Comparison of ENCODE assay signal across 8 mouse cellular contexts in genomic region chr1:87852892-87853600, GRCm38 (mm10). TPM values are rescaled to one million over a fixed set of nuclear protein-coding genes. Genes with fewer than 3 reads are reported as not detected.
DNase-seq lines count a peak whose midpoint lies in the region; ATAC-seq and TF ChIP-seq lines count a peak whose summit lies in the region.

Gene Dgkd, plus strand, starts transcription at chr1:87853287.

- dilution Hi-C loops in CH12.LX (cut with MboI; ENCODE audit: extremely low pct_ligation_motif_present, extremely low pct_unique_long_range_greater_than_20kb, low sequenced_read_pairs) = no loop called here

- peak within 1 kb of the TSS; percentile 85 to 99 (median 96) for H3K4me3 ChIP-seq in CH12.LX (replicated peaks in 1 of 3; ENCODE audit: low read depth in 2 of 3, low read length in 2 of 3, poor library complexity in 1 of 3)
- peak within 1 kb of the TSS; percentile 90 for H3K4me3 ChIP-seq in embryonic fibroblast, embryonic 13.5 days (ENCODE audit: insufficient read depth, low read length)
- peak within 1 kb of the TSS; percentile 100 for H3K4me3 ChIP-seq in heart, embryonic 12.5 days
- H3K4me3 ChIP-seq in kidney, embryonic 16.5 days (ENCODE audit: low read length) = peak within 1 kb of the TSS; percentile 89
- H3K4me3 ChIP-seq in liver, embryonic 13.5 days (replicated peaks) = peak within 1 kb of the TSS; percentile 97
- H3K4me3 ChIP-seq in stomach, embryonic 14.5 days (ENCODE audit: low read depth, low read length) = peak within 1 kb of the TSS; percentile 92

- H3K4me2 ChIP-seq in CH12.LX (ENCODE audit: insufficient read depth, low read depth, poor library complexity, severe bottlenecking) = peak within 1 kb of the TSS; percentile 95
- H3K4me2 ChIP-seq in heart, embryonic 12.5 days = peak within 1 kb of the TSS; percentile 93
- H3K4me2 ChIP-seq in kidney, embryonic 16.5 days (replicated peaks; ENCODE audit: low read depth, low read length) = peak within 1 kb of the TSS; percentile 91
- peak within 1 kb of the TSS; percentile 98 for H3K4me2 ChIP-seq in liver, embryonic 13.5 days
- H3K4me2 ChIP-seq in stomach, embryonic 14.5 days (replicated peaks; ENCODE audit: low read depth, low read length) = peak within 1 kb of the TSS; percentile 85

- DNase-seq in CH12.LX (ENCODE audit: extremely low read depth) = peak; percentile 64
- peak; percentile 87 for DNase-seq in brain, embryonic 14.5 days (ENCODE audit: low read depth)
- peak; percentile 59 for DNase-seq in liver, embryonic 13.5 days
- DNase-seq in natural killer cell, adult 2 months (ENCODE audit: low spot score in 2 of 2) = peak; percentile 55 to 71

- peak; percentile 97 for ATAC-seq in heart, embryonic 12.5 days (ENCODE audit: insufficient number of reproducible peaks, low FRiP score)
- ATAC-seq in kidney, embryonic 16.5 days (ENCODE audit: low FRiP score, low TSS enrichment) = peak; percentile 96
- ATAC-seq in liver, embryonic 13.5 days (ENCODE audit: low read depth) = peak; percentile 93
- peak; percentile 96 for ATAC-seq in stomach, embryonic 14.5 days (ENCODE audit: insufficient number of reproducible peaks, insufficient read depth, low FRiP score, low read depth)

- peaks cover 47% of the 10 kb centered on the region for H3K79me2 ChIP-seq in CH12.LX (replicated peaks; ENCODE audit: control insufficient read depth, extremely low read depth, insufficient read depth, poor library complexity, severe bottlenecking)

- TF ChIP-seq EP300 in CH12.LX (IDR thresholded peaks at IDR 0.05; ENCODE audit: low read length) = no peak

- H3K36me3 ChIP-seq in CH12.LX (replicated peaks in 1 of 2; ENCODE audit: control insufficient read depth in 1 of 2, insufficient read depth in 1 of 2, low read length in 1 of 2) = peaks cover 0 to 1% of the 10 kb centered on the region in 2 experiments
- H3K36me3 ChIP-seq in heart, embryonic 12.5 days = no peaks in the 10 kb centered on the region
- H3K36me3 ChIP-seq in kidney, embryonic 16.5 days (ENCODE audit: insufficient read depth, low read length) = no peaks in the 10 kb centered on the region
- H3K36me3 ChIP-seq in liver, embryonic 13.5 days = no peaks in the 10 kb centered on the region
- no peaks in the 10 kb centered on the region for H3K36me3 ChIP-seq in stomach, embryonic 14.5 days (ENCODE audit: control insufficient read depth, insufficient read depth, low read length)

- no peaks in the 10 kb centered on the region for H3K9me3 ChIP-seq in CH12.LX (replicated peaks; ENCODE audit: low read length)
- H3K9me3 ChIP-seq in heart, embryonic 12.5 days (replicated peaks) = no peaks in the 10 kb centered on the region
- no peaks in the 10 kb centered on the region for H3K9me3 ChIP-seq in kidney, embryonic 16.5 days (ENCODE audit: low read length)
- no peaks in the 10 kb centered on the region for H3K9me3 ChIP-seq in liver, embryonic 13.5 days (replicated peaks)
- no peaks in the 10 kb centered on the region for H3K9me3 ChIP-seq in stomach, embryonic 14.5 days (ENCODE audit: control insufficient read depth, low read depth, low read length)

- in situ Hi-C loops in CH12.LX (cut with MboI; ENCODE audit: low pct_ligation_motif_present, low pct_unique_long_range_greater_than_20kb, low sequenced_read_pairs) = no loop called here

- peak; percentile 80 for TF ChIP-seq POLR2A in CH12.LX (IDR thresholded peaks at IDR 0.05; ENCODE audit: low read depth, low read length)
- TF ChIP-seq POLR2A in brain, embryonic 14.5 days (IDR thresholded peaks at IDR 0.05; ENCODE audit: borderline replicate concordance, extremely low read depth, insufficient read depth, insufficient read length, poor library complexity, severe bottlenecking) = peak; percentile 80
- TF ChIP-seq POLR2A in embryonic fibroblast, embryonic 13.5 days (IDR thresholded peaks at IDR 0.05; ENCODE audit: low read depth, low read length) = peak; percentile 84

- 1% methylated on average over 70 of the region's 74 CpGs for WGBS in heart, embryonic 12.5 days
- 2% methylated on average over 45 of the region's 74 CpGs for WGBS in kidney, embryonic 16.5 days
- under 1% methylated on average over 54 of the region's 74 CpGs for WGBS in liver, embryonic 13.5 days (ENCODE audit: insufficient replicate concordance)
- under 1% methylated on average over 62 of the region's 74 CpGs for whole genome bisulfite sequencing in stomach, embryonic 14.5 days

- peak within 1 kb of the TSS; percentile 71 for H3K27ac ChIP-seq in CH12.LX (ENCODE audit: insufficient read depth, low read depth)
- H3K27ac ChIP-seq in embryonic fibroblast, embryonic 13.5 days (ENCODE audit: insufficient read depth, low read length) = peak within 1 kb of the TSS; percentile 20; the same call in 1 of the 2 replicates
- peak within 1 kb of the TSS; percentile 40; the same call in 1 of the 2 replicates for H3K27ac ChIP-seq in heart, embryonic 12.5 days (ENCODE audit: poor library complexity, severe bottlenecking)
- peak within 1 kb of the TSS; percentile 71 for H3K27ac ChIP-seq in kidney, embryonic 16.5 days (ENCODE audit: low read length)
- peak within 1 kb of the TSS; percentile 37 for H3K27ac ChIP-seq in liver, embryonic 13.5 days
- H3K27ac ChIP-seq in stomach, embryonic 14.5 days (ENCODE audit: low read length) = peak within 1 kb of the TSS; percentile 66; the same call in 1 of the 2 replicates

- no peaks in the 10 kb centered on the region for H3K27me3 ChIP-seq in CH12.LX (replicated peaks)
- no peaks in the 10 kb centered on the region for H3K27me3 ChIP-seq in heart, embryonic 12.5 days (replicated peaks)
- no peaks in the 10 kb centered on the region for H3K27me3 ChIP-seq in kidney, embryonic 16.5 days (ENCODE audit: insufficient read depth, low read length)
- no peaks in the 10 kb centered on the region for H3K27me3 ChIP-seq in liver, embryonic 13.5 days
- H3K27me3 ChIP-seq in stomach, embryonic 14.5 days (ENCODE audit: control insufficient read depth, insufficient read depth, low read length) = no peaks in the 10 kb centered on the region

- no peak; the same call in 1 of the 2 replicates for TF ChIP-seq RAD21 in CH12.LX (IDR thresholded peaks at IDR 0.05; ENCODE audit: low read depth, low read length)

- peak within 1 kb of the TSS; percentile 88 for H3K9ac ChIP-seq in CH12.LX (ENCODE audit: insufficient read depth, low read depth)
- peak within 1 kb of the TSS; percentile 97 for H3K9ac ChIP-seq in heart, embryonic 12.5 days
- peak within 1 kb of the TSS; percentile 95 for H3K9ac ChIP-seq in kidney, embryonic 16.5 days (replicated peaks; ENCODE audit: low read length)
- H3K9ac ChIP-seq in liver, embryonic 13.5 days = peak within 1 kb of the TSS; percentile 94
- peak within 1 kb of the TSS; percentile 93 for H3K9ac ChIP-seq in stomach, embryonic 14.5 days (replicated peaks; ENCODE audit: low read depth, low read length)

- H3K4me1 ChIP-seq in CH12.LX (ENCODE audit: control insufficient read depth in 1 of 2, insufficient read depth in 2 of 2) = peaks cover 31 to 72% of the 10 kb centered on the region in 2 experiments
- peaks cover 16% of the 10 kb centered on the region for H3K4me1 ChIP-seq in embryonic fibroblast, embryonic 13.5 days (ENCODE audit: control insufficient read depth, insufficient read depth, low read length)
- H3K4me1 ChIP-seq in heart, embryonic 12.5 days (replicated peaks) = peaks cover 41% of the 10 kb centered on the region
- peaks cover 33% of the 10 kb centered on the region for H3K4me1 ChIP-seq in kidney, embryonic 16.5 days (ENCODE audit: insufficient read depth, low read length)
- peaks cover 53% of the 10 kb centered on the region for H3K4me1 ChIP-seq in liver, embryonic 13.5 days (replicated peaks)
- peaks cover 26% of the 10 kb centered on the region for H3K4me1 ChIP-seq in stomach, embryonic 14.5 days (ENCODE audit: control insufficient read depth, insufficient read depth, low read length)

- no peak for TF ChIP-seq CTCF in CH12.LX (conservative IDR thresholded peaks at IDR 0.05 in 1 of 2, IDR thresholded peaks at IDR 0.05 in 1 of 2; ENCODE audit: low read depth in 2 of 2, low read length in 2 of 2)
- no peak for TF ChIP-seq CTCF in brain, embryonic 14.5 days (IDR thresholded peaks at IDR 0.05; ENCODE audit: borderline replicate concordance, extremely low read depth, insufficient read depth, insufficient read length)
- TF ChIP-seq CTCF in embryonic fibroblast, embryonic 13.5 days (IDR thresholded peaks at IDR 0.05; ENCODE audit: borderline replicate concordance, insufficient read depth, low read length) = no peak

TF ChIP-seq in CH12.LX, 34 proteins besides CTCF, POLR2A, EP300 and RAD21 (continues in another document):
- TF ChIP-seq PAX5 (IDR thresholded peaks at IDR 0.05; ENCODE audit: low read length) (no peak), SIN3A (IDR thresholded peaks at IDR 0.05; ENCODE audit: low read length) (peak; percentile 58), TBP (conservative IDR thresholded peaks at IDR 0.05; ENCODE audit: low read depth, low read length) (peak; percentile 39; the same call in 1 of the 2 replicates), TCF12 (IDR thresholded peaks at IDR 0.05; ENCODE audit: low read depth, low read length) (peak; percentile 56; the same call in 1 of the 2 replicates), E2F4 (IDR thresholded peaks at IDR 0.05; ENCODE audit: insufficient replicate concordance, low read depth, low read length) (no peak), MXI1 (IDR thresholded peaks at IDR 0.05; ENCODE audit: low read depth, low read length) (peak; percentile 62; the same call in 1 of the 2 replicates), MEF2A (IDR thresholded peaks at IDR 0.05; ENCODE audit: borderline replicate concordance, low read depth, low read length) (no peak), CHD2 (IDR thresholded peaks at IDR 0.05; ENCODE audit: low read length) (no peak), SMC3 (IDR thresholded peaks at IDR 0.05; ENCODE audit: low read depth, low read length) (no peak), MAFK (IDR thresholded peaks at IDR 0.05; ENCODE audit: insufficient replicate concordance, low read length) (no peak), JUN (IDR thresholded peaks at IDR 0.05; ENCODE audit: insufficient read depth, low read depth, low read length) (no peak), ZMIZ1 (IDR thresholded peaks at IDR 0.05; ENCODE audit: low read depth, low read length) (peak; percentile 35; the same call in 1 of the 2 replicates), NELFE (IDR thresholded peaks at IDR 0.05; ENCODE audit: low read depth, low read length) (peak; percentile 86), MAX (IDR thresholded peaks at IDR 0.05; ENCODE audit: low read length) (no peak)

RNA-seq across cellular contexts. Expression of gene Dgkd, which starts in this region (rescaled TPM):
- total RNA-seq in CH12.LX (2012; rRNA removed) (73.4 and 89.9 TPM in 2 replicates), CH12.LX (2014; rRNA removed) (57.5 and 58.0 TPM in 2 replicates)
- 73.8 and 77.3 TPM in 2 replicates for polyA plus RNA-seq in CH12.LX (2012; ENCODE audit: insufficient read length, low read depth)
- 52.9 and 54.6 TPM in 2 replicates for polyA plus RNA-seq in brain, embryonic 14.5 days (2012; rRNA removed)
- polyA plus RNA-seq in embryonic fibroblast, embryonic 13.5 days (2011; ENCODE audit: insufficient read length, low read depth, missing spikeins) = 25.8 and 34.0 TPM in 2 replicates
- polyA plus RNA-seq in heart, embryonic 12.5 days (2016; fragmentation: Nextera tagmentation; extraction: Ambion mirVana) = 24.1 TPM in 2 replicates
- polyA plus RNA-seq in kidney, embryonic 16.5 days (2015; fragmentation: Nextera tagmentation; extraction: Ambion mirVana) = 33.8 and 35.3 TPM in 2 replicates
- polyA plus RNA-seq in liver, embryonic 13.5 days (2015; fragmentation: Nextera tagmentation; extraction: Ambion mirVana) = 10.9 and 15.1 TPM in 2 replicates
- 31.0 and 35.1 TPM in 2 replicates for polyA plus RNA-seq in stomach, embryonic 14.5 days (2014; fragmentation: Nextera tagmentation; extraction: Ambion mirVana)

Comparison
In these comparisons a context has a peak if more than half of its experiments do, and no peak if none do; other contexts are left out.
1. Peak in every context shown above with its lines: DNase-seq, ATAC-seq, H3K4me3 ChIP-seq and H3K27ac ChIP-seq.
2. H3K27ac ChIP-seq: peak in every context shown above with its lines; median percentile 71 in CH12.LX; 71 in kidney, embryonic 16.5 days; 66 in stomach, embryonic 14.5 days; 40 in heart, embryonic 12.5 days; 37 in liver, embryonic 13.5 days; 20 in embryonic fibroblast, embryonic 13.5 days.